Mouse (Mus musculus) thymus, adult 2 months (tissue): ENCODE data around the gene Eif4e. TPM values are rescaled to one million over a fixed set of nuclear protein-coding genes. Genes with fewer than 3 reads are reported as not detected.

Source experiments
- DNase-seq: peaks from one replicate; pipeline ENCODE4 v3.0.0; 2021
- H3K27ac ChIP-seq: fragments of 200-500 bp; 2 replicates; pipeline ENCODE4 v1.5.1; 2012; ENCODE audit warnings: low read length, control low read depth; ENCODE audit not compliant: control insufficient read depth, insufficient read depth
- H3K27me3 ChIP-seq: fragments of 200-500 bp; 2 replicates; pipeline ENCODE4 v1.6.1; 2012; ENCODE audit warnings: mild to moderate bottlenecking, low read length, moderate library complexity, mixed read lengths; ENCODE audit not compliant: control insufficient read depth, insufficient read depth
- H3K36me3 ChIP-seq: fragments of 200-500 bp; 2 replicates; pipeline ENCODE4 v1.6.1; 2012; ENCODE audit warnings: mild to moderate bottlenecking, low read length, moderate library complexity; ENCODE audit not compliant: control insufficient read depth, insufficient read depth
- H3K4me1 ChIP-seq: fragments of 200-500 bp; replicated peaks from 2 replicates; pipeline ENCODE4 v1.6.1; 2012; ENCODE audit warnings: low read length; ENCODE audit not compliant: control insufficient read depth, insufficient read depth
- H3K4me3 ChIP-seq: fragments of 200-500 bp; 2 replicates; pipeline ENCODE4 v1.5.1; 2012; ENCODE audit warnings: mild to moderate bottlenecking, low read length, control low read depth, moderate library complexity; ENCODE audit not compliant: control insufficient read depth, insufficient read depth
- CTCF ChIP-seq: fragments of 200-500 bp; IDR thresholded peaks from 2 replicates; pipeline ENCODE4 v1.5.1; 2012; ENCODE audit warnings: mild to moderate bottlenecking, control low read depth, low read length, moderate library complexity, borderline replicate concordance; ENCODE audit not compliant: control insufficient read depth, poor library complexity, insufficient read depth; ENCODE audit errors: extremely low read depth
- POLR2A ChIP-seq: fragments of 200-500 bp; IDR thresholded peaks from 2 replicates; pipeline ENCODE4 v1.6.1; 2012; ENCODE audit warnings: mild to moderate bottlenecking, low read length, control low read depth, moderate library complexity; ENCODE audit not compliant: control insufficient read depth, poor library complexity, insufficient read depth; ENCODE audit errors: extremely low read depth
- WGBS: fragments of 180-500 bp; shearing (Covaris S2); methylation state at CpG from one replicate; pipeline ENCODE4 v1.1.7; 2018; 5-methylcytosine and 5-hydroxymethylcytosine counted together
- polyA plus RNA-seq: library from polyadenylated mRNA; depleted of rRNA; stranded (reverse); fragments of >200 nt; gene quantifications from 2 replicates; pipeline ENCODE4 v1.2.3, GENCODE M21; 2012

The Eif4e gene
- polyA plus RNA-seq, 1 experiment, result 25.1 TPM

- TF ChIP-seq POLR2A, result no peak
- TF ChIP-seq CTCF, result no peak
- no peaks in the 10 kb centered on the region for H3K36me3 ChIP-seq
- H3K4me3 ChIP-seq, result no peak overlapping the region
- H3K27me3 ChIP-seq, result no peaks in the 10 kb centered on the region
- no peak overlapping the region for H3K27ac ChIP-seq
- no peak for DNase-seq
- WGBS, result 84% methylated on average over 3 of the region's 3 CpGs
- no peaks in the 10 kb centered on the region for H3K4me1 ChIP-seq
Measured at GRCm38 (mm10) chr3:138514749-138515148, 11.2 kb upstream of the Eif4e start.

DNA sequence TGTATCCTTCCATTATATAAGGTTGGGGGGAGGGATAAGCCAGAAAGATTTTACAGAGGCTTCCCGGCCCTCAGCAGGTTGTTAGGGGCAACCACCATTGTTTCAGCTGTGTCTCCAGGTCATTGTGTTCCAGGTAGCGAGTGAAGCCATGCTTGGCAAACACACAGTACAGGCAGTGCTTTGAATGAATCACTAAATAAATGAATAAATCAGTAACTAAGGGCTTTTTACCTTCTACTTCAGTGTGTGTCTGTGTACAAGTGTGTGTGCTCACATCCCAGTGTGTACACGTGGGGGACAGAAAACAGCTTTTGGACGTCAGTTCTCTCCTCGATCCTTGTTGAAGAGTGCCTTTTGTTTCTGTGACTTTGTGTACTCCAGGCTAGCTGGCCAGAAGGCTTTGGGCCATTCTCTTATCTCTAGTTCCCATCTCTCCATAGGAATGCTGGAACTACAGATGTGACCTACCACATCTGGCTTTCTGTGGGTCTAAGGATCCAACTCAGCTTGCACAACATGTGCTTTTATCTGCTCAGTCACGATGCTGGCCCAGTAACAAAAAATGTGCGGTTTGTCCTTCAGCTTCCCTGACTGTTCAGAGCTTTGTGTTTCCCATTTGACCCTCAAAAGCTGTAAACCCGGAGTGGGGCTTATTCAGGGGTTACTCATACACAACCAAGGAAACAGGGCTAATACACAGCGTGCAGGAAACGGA, 10.2 kb upstream of the Eif4e start:
- no peaks in the 10 kb centered on the region for H3K27me3 ChIP-seq
- H3K4me3 ChIP-seq, result no peak overlapping the region
- TF ChIP-seq CTCF, result no peak
- TF ChIP-seq POLR2A, result no peak
- no peaks in the 10 kb centered on the region for H3K4me1 ChIP-seq
- 87% methylated on average over 10 of the region's 10 CpGs for WGBS
- no peak overlapping the region for H3K27ac ChIP-seq
- no peak for DNase-seq
- no peaks in the 10 kb centered on the region for H3K36me3 ChIP-seq

GRCm38 (mm10) chr3:138517881-138518280, 8.1 kb upstream of the Eif4e start:
- TF ChIP-seq CTCF, result no peak
- TF ChIP-seq POLR2A, result no peak
- WGBS, result 81% methylated on average over 3 of the region's 3 CpGs
- no peak overlapping the region for H3K4me3 ChIP-seq
- peak; percentile 54 for DNase-seq
- no peaks in the 10 kb centered on the region for H3K27me3 ChIP-seq
- no peaks in the 10 kb centered on the region for H3K36me3 ChIP-seq
- H3K4me1 ChIP-seq, result peaks cover 3% of the 10 kb centered on the region
- H3K27ac ChIP-seq, result no peak overlapping the region

DNA sequence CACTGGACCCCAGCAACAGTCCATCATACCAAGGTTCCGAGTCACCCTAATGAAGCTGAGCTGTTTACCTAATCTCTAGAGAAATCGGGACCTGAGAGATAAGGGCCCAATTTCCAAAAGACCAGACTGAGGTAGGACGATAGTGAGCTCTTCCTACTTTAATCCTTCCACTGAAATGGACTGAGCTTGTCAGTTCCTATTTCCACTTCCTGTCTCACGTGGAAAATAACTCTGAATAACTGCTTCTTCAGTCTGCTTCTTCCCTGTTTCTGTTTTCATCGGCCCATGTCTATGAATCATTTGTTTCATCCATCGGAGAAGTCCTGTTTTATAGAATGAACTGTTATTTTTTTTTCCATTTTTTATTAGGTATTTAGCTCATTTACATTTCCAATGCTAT, 6.8 kb upstream of the Eif4e start:
- TF ChIP-seq POLR2A (no peak), CTCF (no peak)
- H3K27me3 ChIP-seq, result no peaks in the 10 kb centered on the region
- no peak overlapping the region for H3K4me3 ChIP-seq
- DNase-seq, result no peak
- H3K4me1 ChIP-seq, result peaks cover 3% of the 10 kb centered on the region
- H3K27ac ChIP-seq, result no peak overlapping the region
- H3K36me3 ChIP-seq, result no peaks in the 10 kb centered on the region
- WGBS, result 78% methylated on average over 6 of the region's 6 CpGs

- no peaks in the 10 kb centered on the region for H3K27me3 ChIP-seq
- TF ChIP-seq CTCF (no peak), POLR2A (no peak)
- no peak for DNase-seq
- H3K27ac ChIP-seq, result no peak overlapping the region
- H3K4me1 ChIP-seq, result peaks cover 10% of the 10 kb centered on the region
- H3K4me3 ChIP-seq, result no peak overlapping the region
- 96% methylated on average over 4 of the region's 4 CpGs for WGBS
- no peaks in the 10 kb centered on the region for H3K36me3 ChIP-seq
Measured at GRCm38 (mm10) chr3:138523956-138524355, 2.0 kb upstream of the Eif4e start.

GRCm38 (mm10) chr3:138525494-138525893, 485 bp upstream of the Eif4e start:
- Histone ChIP-seq H3K27me3 (no peaks in the 10 kb centered on the region), H3K4me3 (no peak overlapping the region), H3K27ac (no peak overlapping the region), H3K4me1 (peaks cover 10% of the 10 kb centered on the region), H3K36me3 (no peaks in the 10 kb centered on the region)
- no peak for DNase-seq
- no peak for TF ChIP-seq CTCF
- TF ChIP-seq POLR2A, result no peak
- WGBS, result 97% methylated on average over 8 of the region's 8 CpGs
